Mouse (Mus musculus) heart, adult 2 months (tissue): Measurements from ENCODE around the gene Papola.

Experiments used
- CTCF ChIP-seq: fragments of 200-600 bp; IDR thresholded peaks from 2 replicates; pipeline ENCODE4 v1.8.1; 2022; ENCODE audit warnings: antibody characterized with exemption, mild to moderate bottlenecking, moderate library complexity
- POLR2A ChIP-seq: fragments of 200-500 bp; IDR thresholded peaks from 2 replicates; pipeline ENCODE4 v1.6.1; 2011; ENCODE audit warnings: mild to moderate bottlenecking, low read depth, low read length, control low read depth; ENCODE audit not compliant: insufficient read depth

GRCm38 (mm10) chr12:105843243-105844005 lies 58.9 kb downstream of the Papola start:
- no peak for TF ChIP-seq CTCF
- TF ChIP-seq POLR2A, result no peak
